Mouse (Mus musculus) heart, adult 2 months (tissue): ENCODE results near the gene Rfx2.

Source experiments
- CTCF ChIP-seq: fragments of 200-600 bp; IDR thresholded peaks from 2 replicates; pipeline ENCODE4 v1.8.1; 2022; ENCODE audit warnings: antibody characterized with exemption, mild to moderate bottlenecking, moderate library complexity
- POLR2A ChIP-seq: fragments of 200-500 bp; IDR thresholded peaks from 2 replicates; pipeline ENCODE4 v1.6.1; 2011; ENCODE audit warnings: mild to moderate bottlenecking, low read depth, low read length, control low read depth; ENCODE audit not compliant: insufficient read depth

GRCm38 (mm10) chr17:56729656-56730055 lies 101.2 kb downstream of the Rfx2 start:
- TF ChIP-seq CTCF (no peak), POLR2A (no peak)
